Mouse (Mus musculus) embryonic facial prominence, embryonic 14.5 days (tissue): ENCODE data around the gene Twf2. TPM values are rescaled to one million over a fixed set of nuclear protein-coding genes. Genes with fewer than 3 reads are reported as not detected.

Experiments used
- ATAC-seq: fragments of 200-750 bp; cut with Nextera tagmentation; 2 replicates; pipeline ENCODE4 v1.8.0; 2017; ENCODE audit warnings: low read depth, moderate number of reproducible peaks, moderate TSS enrichment
- DNase-seq: peaks from one replicate; pipeline ENCODE4 v3.0.0-alpha.2; 2015; ENCODE audit warnings: low spot score
- H3K27ac ChIP-seq: fragments of 300-500 bp; sonication (generic); replicated peaks from 2 replicates; pipeline ENCODE4 v1.5.1; 2014; ENCODE audit warnings: low read depth, mild to moderate bottlenecking, low read length, moderate library complexity
- H3K27me3 ChIP-seq: fragments of 300-500 bp; sonication (generic); replicated peaks from 2 replicates; pipeline ENCODE4 v1.6.1; 2014; ENCODE audit warnings: low read length; ENCODE audit not compliant: control insufficient read depth, insufficient read depth
- H3K36me3 ChIP-seq: fragments of 300-500 bp; sonication (generic); 2 replicates; pipeline ENCODE4 v1.6.1; 2014; ENCODE audit warnings: low read length, mixed read lengths; ENCODE audit not compliant: control insufficient read depth, insufficient read depth
- H3K4me1 ChIP-seq: fragments of 300-500 bp; sonication (generic); 2 replicates; pipeline ENCODE4 v1.6.1; 2014; ENCODE audit warnings: antibody characterized with exemption, low read length; ENCODE audit not compliant: control insufficient read depth, insufficient read depth
- H3K4me2 ChIP-seq: fragments of 300-500 bp; sonication (generic); 2 replicates; pipeline ENCODE4 v1.6.1; 2014; ENCODE audit warnings: low read depth, mild to moderate bottlenecking, low read length, moderate library complexity, mixed read lengths
- H3K4me3 ChIP-seq: fragments of 300-500 bp; sonication (generic); 2 replicates; pipeline ENCODE4 v1.5.1; 2014; ENCODE audit warnings: low read depth, mild to moderate bottlenecking, low read length
- H3K9ac ChIP-seq: fragments of 300-500 bp; sonication (generic); 2 replicates; pipeline ENCODE4 v1.6.1; 2014; ENCODE audit warnings: low read depth, mild to moderate bottlenecking, low read length, moderate library complexity, mixed read lengths
- H3K9me3 ChIP-seq: fragments of 300-500 bp; sonication (generic); 2 replicates; pipeline ENCODE4 v1.6.1; 2016; ENCODE audit warnings: low read length; ENCODE audit not compliant: control insufficient read depth
- WGBS: fragments of 180-500 bp; shearing (Covaris S2); extraction: QIAGEN DNeasy Blood & Tissue Kit; methylation state at CpG from one replicate; pipeline ENCODE4 v1.1.7; 2014; 5-methylcytosine and 5-hydroxymethylcytosine counted together
- polyA plus RNA-seq: library from polyadenylated mRNA; unstranded; fragments of >200 nt; fragmentation: Nextera tagmentation; extraction: Ambion mirVana; gene quantifications from 2 replicates; pipeline ENCODE4 v1.2.1, GENCODE M21; 2014

Twf2 gene
- polyA plus RNA-seq, 1 experiment from 2014 or later, result 65.1 TPM

- 75% methylated on average over 4 of the region's 4 CpGs for WGBS
- no peak for DNase-seq
- Histone ChIP-seq H3K4me1 (0 out of 2 replicates have a peak, but pooled peaks cover 9% of the 10 kb centered on the region), H3K4me3 (no peak overlapping the region), H3K4me2 (no peak overlapping the region), H3K9ac (no peak overlapping the region), H3K27me3 (peaks cover 10% of the 10 kb centered on the region), H3K27ac (no peak overlapping the region), H3K9me3 (no peaks in the 10 kb centered on the region), H3K36me3 (no peaks in the 10 kb centered on the region)
- ATAC-seq, result no peak
Measured at GRCm38 (mm10) chr9:106222994-106223393, 20.1 kb downstream of the Twf2 start.

DNA sequence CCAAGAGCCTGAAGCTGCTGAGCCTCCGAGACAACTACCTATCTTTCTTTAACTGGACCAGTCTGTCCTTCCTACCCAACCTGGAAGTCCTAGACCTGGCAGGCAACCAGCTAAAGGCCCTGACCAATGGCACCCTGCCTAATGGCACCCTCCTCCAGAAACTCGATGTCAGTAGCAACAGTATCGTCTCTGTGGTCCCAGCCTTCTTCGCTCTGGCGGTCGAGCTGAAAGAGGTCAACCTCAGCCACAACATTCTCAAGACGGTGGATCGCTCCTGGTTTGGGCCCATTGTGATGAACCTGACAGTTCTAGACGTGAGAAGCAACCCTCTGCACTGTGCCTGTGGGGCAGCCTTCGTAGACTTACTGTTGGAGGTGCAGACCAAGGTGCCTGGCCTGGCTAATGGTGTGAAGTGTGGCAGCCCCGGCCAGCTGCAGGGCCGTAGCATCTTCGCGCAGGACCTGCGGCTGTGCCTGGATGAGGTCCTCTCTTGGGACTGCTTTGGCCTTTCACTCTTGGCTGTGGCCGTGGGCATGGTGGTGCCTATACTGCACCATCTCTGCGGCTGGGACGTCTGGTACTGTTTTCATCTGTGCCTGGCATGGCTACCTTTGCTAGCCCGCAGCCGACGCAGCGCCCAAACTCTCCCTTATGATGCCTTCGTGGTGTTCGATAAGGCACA lies 22.7 kb downstream of the Twf2 start:
- Histone ChIP-seq H3K27ac (no peak overlapping the region), H3K9ac (peak overlapping the region; percentile 45), H3K4me1 (0 out of 2 replicates have a peak, but pooled peaks cover 9% of the 10 kb centered on the region), H3K4me3 (peak overlapping the region; percentile 39), H3K4me2 (peak overlapping the region; percentile 73), H3K27me3 (peaks cover 10% of the 10 kb centered on the region), H3K36me3 (no peaks in the 10 kb centered on the region), H3K9me3 (no peaks in the 10 kb centered on the region)
- ATAC-seq, result no peak
- no peak for DNase-seq
- WGBS, result 66% methylated on average over 24 of the region's 24 CpGs

GRCm38 (mm10) chr9:106226151-106226682 lies 23.3 kb downstream of the Twf2 start:
- ATAC-seq (peak; percentile 67), DNase-seq (peak; percentile 68)
- Histone ChIP-seq H3K27ac (no peak overlapping the region), H3K4me2 (peak overlapping the region; percentile 73), H3K4me3 (peak overlapping the region; percentile 39), H3K36me3 (no peaks in the 10 kb centered on the region), H3K27me3 (peaks cover 10% of the 10 kb centered on the region), H3K9ac (peak overlapping the region; percentile 45), H3K4me1 (0 out of 2 replicates have a peak, but pooled peaks cover 9% of the 10 kb centered on the region), H3K9me3 (no peaks in the 10 kb centered on the region)
- 6% methylated on average over 29 of the region's 34 CpGs for WGBS

- no peak overlapping the region for H3K9ac ChIP-seq
- H3K4me3 ChIP-seq, result no peak overlapping the region
- no peaks in the 10 kb centered on the region for H3K9me3 ChIP-seq
- no peak overlapping the region for H3K4me2 ChIP-seq
- H3K27ac ChIP-seq, result no peak overlapping the region
- ATAC-seq, result no peak
- peaks cover 7% of the 10 kb centered on the region for H3K36me3 ChIP-seq
- peaks cover 10% of the 10 kb centered on the region for H3K27me3 ChIP-seq
- DNase-seq, result no peak
- 67% methylated on average over 8 of the region's 8 CpGs for WGBS
- H3K4me1 ChIP-seq, result 0 out of 2 replicates have a peak, but pooled peaks cover 9% of the 10 kb centered on the region
Measured at GRCm38 (mm10) chr9:106227790-106228429, 25.0 kb downstream of the Twf2 start.

- 0 out of 2 replicates have a peak, but pooled peaks cover 9% of the 10 kb centered on the region for H3K4me1 ChIP-seq
- ATAC-seq (no peak), DNase-seq (no peak)
- H3K4me2 ChIP-seq, result no peak overlapping the region
- no peak overlapping the region for H3K9ac ChIP-seq
- no peak overlapping the region for H3K4me3 ChIP-seq
- H3K27me3 ChIP-seq, result peaks cover 9% of the 10 kb centered on the region
- WGBS, result 63% methylated on average over 9 of the region's 9 CpGs
- H3K36me3 ChIP-seq, result peaks cover 27% of the 10 kb centered on the region
- no peak overlapping the region for H3K27ac ChIP-seq
- no peaks in the 10 kb centered on the region for H3K9me3 ChIP-seq
Measured at GRCm38 (mm10) chr9:106230051-106230733, 27.3 kb downstream of the Twf2 start.

GRCm38 (mm10) chr9:106230734-106231106 lies 27.8 kb downstream of the Twf2 start:
- WGBS, result 40% methylated on average over 3 of the region's 3 CpGs
- Histone ChIP-seq H3K9me3 (no peaks in the 10 kb centered on the region), H3K27ac (no peak overlapping the region), H3K4me3 (no peak overlapping the region), H3K4me1 (0 out of 2 replicates have a peak, but pooled peaks cover 9% of the 10 kb centered on the region), H3K36me3 (peaks cover 32% of the 10 kb centered on the region), H3K27me3 (peaks cover 4% of the 10 kb centered on the region), H3K9ac (no peak overlapping the region), H3K4me2 (no peak overlapping the region)
- DNase-seq (no peak), ATAC-seq (no peak)

DNA sequence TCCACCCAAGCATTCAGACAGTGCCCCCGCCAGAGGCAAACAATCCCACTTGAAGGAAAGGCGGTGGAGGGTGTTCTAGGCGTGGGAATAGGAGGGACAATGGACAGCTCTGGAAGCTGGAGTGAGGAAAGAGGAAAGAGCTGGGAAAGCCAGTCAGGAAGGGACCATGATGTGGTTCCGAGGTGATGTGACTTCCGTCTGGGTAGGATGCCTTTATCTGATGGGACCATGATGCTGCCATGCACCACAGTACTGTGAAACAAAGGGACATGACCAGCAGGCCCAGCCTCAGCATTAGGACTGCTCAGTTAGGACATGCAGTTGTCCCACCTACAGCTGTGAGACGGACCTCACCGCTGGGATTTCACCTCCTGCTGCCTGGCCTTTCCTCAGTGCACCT lies 28.3 kb downstream of the Twf2 start:
- DNase-seq (no peak), ATAC-seq (no peak)
- H3K4me1 ChIP-seq, result 0 out of 2 replicates have a peak, but pooled peaks cover 4% of the 10 kb centered on the region
- WGBS, result 78% methylated on average over 7 of the region's 7 CpGs
- peaks cover 37% of the 10 kb centered on the region for H3K36me3 ChIP-seq
- no peaks in the 10 kb centered on the region for H3K9me3 ChIP-seq
- H3K9ac ChIP-seq, result no peak overlapping the region
- H3K4me2 ChIP-seq, result no peak overlapping the region
- H3K4me3 ChIP-seq, result no peak overlapping the region
- no peak overlapping the region for H3K27ac ChIP-seq
- no peaks in the 10 kb centered on the region; the same call in 1 of the 2 replicates for H3K27me3 ChIP-seq

GRCm38 (mm10) chr9:106231816-106232215 lies 28.9 kb downstream of the Twf2 start:
- no peak overlapping the region for H3K4me2 ChIP-seq

More at GRCm38 (mm10) chr9:106231816-106232215, 28.9 kb downstream of the Twf2 start:
- Histone ChIP-seq H3K27me3 (no peaks in the 10 kb centered on the region), H3K9ac (no peak overlapping the region), H3K9me3 (no peaks in the 10 kb centered on the region), H3K27ac (no peak overlapping the region), H3K4me1 (no peaks in the 10 kb centered on the region), H3K36me3 (peaks cover 43% of the 10 kb centered on the region), H3K4me3 (no peak overlapping the region)
- no peak for DNase-seq
- 76% methylated on average over 4 of the region's 4 CpGs for WGBS
- ATAC-seq, result no peak
